Mouse (Mus musculus) G1E (cell line): ENCODE measurements at regions not wholly inside any gene's neighbourhood (a gene's known extent, or its start where the extent isn't known, plus 50 kb on each side); places are given as distances from the start of the nearest gene placed in this dataset.

Source experiments
- CTCF ChIP-seq: IDR thresholded peaks from 2 replicates; pipeline ENCODE4 v1.5.1; 2012; ENCODE audit warnings: low read depth, low read length, inconsistent platforms, mixed read lengths
- GATA1 ChIP-seq: IDR thresholded peaks from 2 replicates; pipeline ENCODE4 v1.6.1; 2012; ENCODE audit warnings: borderline replicate concordance, low read length, inconsistent platforms, mixed read lengths
- GATA2 ChIP-seq: IDR thresholded peaks from 2 replicates; pipeline ENCODE4 v1.6.1; 2012; ENCODE audit warnings: low read depth, low read length, inconsistent platforms, borderline replicate concordance
- POLR2AphosphoS5 ChIP-seq: IDR thresholded peaks from 2 replicates; pipeline ENCODE4 v1.6.1; 2012; ENCODE audit warnings: low read depth, low read length, inconsistent platforms; ENCODE audit not compliant: insufficient replicate concordance

GRCm38 (mm10) chr2:166391176-166391575, 235.7 kb upstream of the Sulf2 start:
- TF ChIP-seq CTCF (no peak), GATA1 (no peak), POLR2AphosphoS5 (no peak), GATA2 (no peak)
